Mouse (Mus musculus): ENCODE results near the gene Prrc2b.

GRCm38 (mm10) chr2:32258887-32259533, 108.1 kb downstream of the Prrc2b start:
- TF ChIP-seq CTCF (IDR thresholded peaks at IDR 0.05; ENCODE audit: low read depth) (no peak), EP300 (IDR thresholded peaks at IDR 0.05; ENCODE audit: low read depth) (no peak)
